Mouse (Mus musculus) embryonic facial prominence, embryonic 10.5 days (tissue): Measurements from ENCODE around the gene Sdccag8. TPM values are rescaled to one million over a fixed set of nuclear protein-coding genes. Genes with fewer than 3 reads are reported as not detected.

Experiments
- DNase-seq: peaks from one replicate; pipeline ENCODE4 v3.0.0-alpha.2; 2017; ENCODE audit warnings: low spot score
- H3K27ac ChIP-seq: fragments of 300-500 bp; sonication (generic); replicated peaks from 2 replicates; pipeline ENCODE4 v1.5.1; 2016; ENCODE audit warnings: mild to moderate bottlenecking
- H3K27me3 ChIP-seq: fragments of 300-500 bp; sonication (generic); replicated peaks from 2 replicates; pipeline ENCODE4 v1.6.1; 2016; ENCODE audit warnings: low read depth, mild to moderate bottlenecking; ENCODE audit not compliant: poor library complexity, severe bottlenecking
- H3K36me3 ChIP-seq: fragments of 300-500 bp; sonication (generic); replicated peaks from 2 replicates; pipeline ENCODE4 v1.6.1; 2016; ENCODE audit warnings: mild to moderate bottlenecking, moderate library complexity
- H3K4me1 ChIP-seq: fragments of 300-500 bp; sonication (generic); 2 replicates; pipeline ENCODE4 v1.6.1; 2016
- H3K4me3 ChIP-seq: fragments of 300-500 bp; sonication (generic); 2 replicates; pipeline ENCODE4 v1.5.1; 2016; ENCODE audit warnings: mild to moderate bottlenecking, moderate library complexity
- H3K9me3 ChIP-seq: fragments of 300-500 bp; sonication (generic); 2 replicates; pipeline ENCODE4 v1.6.1; 2016; ENCODE audit warnings: mild to moderate bottlenecking
- WGBS: fragments of 180-500 bp; shearing (Covaris S2); methylation state at CpG from one replicate; pipeline ENCODE4 v1.1.7; 2016; 5-methylcytosine and 5-hydroxymethylcytosine counted together
- polyA plus RNA-seq: library from polyadenylated mRNA; unstranded; fragments of >200 nt; fragmentation: Nextera tagmentation; extraction: Ambion mirVana; gene quantifications from 2 replicates; pipeline ENCODE4 v1.2.1, GENCODE M21; 2016

The Sdccag8 gene
- polyA plus RNA-seq, 1 experiment from 2014 or later, result 14.6 TPM

- peaks cover 9% of the 10 kb centered on the region; the same call in 1 of the 2 replicates for H3K9me3 ChIP-seq
- 90% methylated on average over 9 of the region's 9 CpGs for WGBS
- no peak for DNase-seq
Observed at GRCm38 (mm10) chr1:176852813-176853590, 38.5 kb downstream of the Sdccag8 start.

DNA sequence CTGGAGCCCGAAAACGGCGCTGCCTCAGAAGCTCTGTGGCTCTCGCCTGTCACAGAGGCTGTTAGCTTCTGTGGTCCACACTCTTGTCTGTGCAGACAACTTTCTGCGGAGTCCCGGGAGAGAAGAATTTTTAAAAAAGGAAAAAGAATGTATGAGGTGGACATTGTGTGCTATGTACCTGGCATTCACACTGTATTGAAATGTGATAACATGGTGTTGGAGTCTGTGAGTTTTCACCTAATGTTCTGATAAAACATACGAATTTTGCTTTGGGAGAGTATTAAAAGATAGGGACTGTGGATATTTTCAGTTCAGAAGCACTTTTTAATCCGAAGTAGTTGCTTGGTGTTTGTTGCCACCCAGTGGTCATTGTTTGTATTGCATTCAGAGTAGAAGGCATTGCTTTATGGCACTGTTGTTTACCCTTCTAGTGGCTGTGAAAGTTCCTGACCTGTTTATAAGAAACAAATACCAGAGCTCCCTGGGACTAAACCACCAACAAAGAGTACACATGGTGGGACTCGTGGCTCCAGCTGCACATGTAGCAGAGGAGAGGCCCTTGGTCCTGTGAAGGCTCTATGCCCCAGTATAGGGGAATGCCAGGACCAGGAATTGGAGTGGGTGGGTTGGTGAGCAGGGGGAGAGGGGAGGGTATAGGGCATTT, 47.7 kb downstream of the Sdccag8 start:
- Histone ChIP-seq H3K4me3 (no peak overlapping the region), H3K9me3 (no peaks in the 10 kb centered on the region), H3K27ac (no peak overlapping the region), H3K36me3 (no peaks in the 10 kb centered on the region), H3K4me1 (peaks cover 6% of the 10 kb centered on the region; the same call in 1 of the 2 replicates), H3K27me3 (no peaks in the 10 kb centered on the region)
- peak; percentile 42 for DNase-seq
- WGBS, result 63% methylated on average over 9 of the region's 9 CpGs

More at GRCm38 (mm10) chr1:176852813-176853590, 38.5 kb downstream of the Sdccag8 start:
- no peaks in the 10 kb centered on the region for H3K27me3 ChIP-seq
- H3K4me3 ChIP-seq, result no peak overlapping the region
- H3K36me3 ChIP-seq, result peaks cover 32% of the 10 kb centered on the region
- H3K4me1 ChIP-seq, result peaks cover 6% of the 10 kb centered on the region
- no peak overlapping the region for H3K27ac ChIP-seq

- Histone ChIP-seq H3K4me1 (peaks cover 16% of the 10 kb centered on the region; the same call in 1 of the 2 replicates), H3K4me3 (no peak overlapping the region), H3K27me3 (no peaks in the 10 kb centered on the region), H3K36me3 (0 out of 2 replicates have a peak, but pooled peaks cover 2% of the 10 kb centered on the region), H3K9me3 (no peaks in the 10 kb centered on the region), H3K27ac (no peak overlapping the region)
- 92% methylated on average over 11 of the region's 11 CpGs for WGBS
- DNase-seq, result no peak
Observed at GRCm38 (mm10) chr1:176870501-176870900, 56.0 kb downstream of the Sdccag8 start.

DNA sequence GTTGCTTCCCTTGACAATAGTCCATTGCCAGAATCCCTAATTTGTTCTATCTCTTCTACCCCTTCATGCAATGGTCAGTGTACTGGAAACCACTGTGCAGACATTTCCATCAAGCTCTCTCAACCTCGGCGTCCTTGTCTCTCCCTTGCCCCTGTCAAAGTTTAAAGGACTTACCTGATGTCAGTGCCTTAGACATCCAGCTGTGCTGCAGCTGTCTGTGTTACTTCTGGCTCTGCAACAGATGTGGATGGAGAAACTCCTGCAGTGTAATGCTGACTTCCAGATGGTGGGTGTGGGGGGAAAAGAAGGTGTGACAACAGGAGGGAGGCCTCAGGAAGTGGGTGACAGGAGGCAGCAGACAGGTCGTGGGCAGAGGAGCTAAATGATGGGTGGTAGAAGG, 57.5 kb downstream of the Sdccag8 start:
- no peaks in the 10 kb centered on the region for H3K27me3 ChIP-seq
- H3K27ac ChIP-seq, result no peak overlapping the region
- peaks cover 9% of the 10 kb centered on the region; the same call in 1 of the 2 replicates for H3K4me1 ChIP-seq
- no peaks in the 10 kb centered on the region for H3K9me3 ChIP-seq
- DNase-seq, result no peak
- WGBS, result 51% methylated on average over 3 of the region's 3 CpGs
- no peak overlapping the region for H3K4me3 ChIP-seq
- 0 out of 2 replicates have a peak, but pooled peaks cover 2% of the 10 kb centered on the region for H3K36me3 ChIP-seq

- H3K36me3 ChIP-seq, result 0 out of 2 replicates have a peak, but pooled peaks cover 2% of the 10 kb centered on the region
- 82% methylated on average over 9 of the region's 9 CpGs for WGBS
- no peak overlapping the region for H3K4me3 ChIP-seq
- H3K27me3 ChIP-seq, result no peaks in the 10 kb centered on the region
- peaks cover 9% of the 10 kb centered on the region; the same call in 1 of the 2 replicates for H3K4me1 ChIP-seq
- no peak for DNase-seq
- no peak overlapping the region for H3K27ac ChIP-seq
- H3K9me3 ChIP-seq, result no peaks in the 10 kb centered on the region
Observed at GRCm38 (mm10) chr1:176873463-176873862, 59.0 kb downstream of the Sdccag8 start.

- Histone ChIP-seq H3K4me1 (peaks cover 9% of the 10 kb centered on the region; the same call in 1 of the 2 replicates), H3K27me3 (no peaks in the 10 kb centered on the region), H3K4me3 (no peak overlapping the region), H3K9me3 (no peaks in the 10 kb centered on the region), H3K27ac (no peak overlapping the region), H3K36me3 (0 out of 2 replicates have a peak, but pooled peaks cover 2% of the 10 kb centered on the region)
- no peak for DNase-seq
Observed at GRCm38 (mm10) chr1:176874155-176874554, 59.7 kb downstream of the Sdccag8 start.

DNA sequence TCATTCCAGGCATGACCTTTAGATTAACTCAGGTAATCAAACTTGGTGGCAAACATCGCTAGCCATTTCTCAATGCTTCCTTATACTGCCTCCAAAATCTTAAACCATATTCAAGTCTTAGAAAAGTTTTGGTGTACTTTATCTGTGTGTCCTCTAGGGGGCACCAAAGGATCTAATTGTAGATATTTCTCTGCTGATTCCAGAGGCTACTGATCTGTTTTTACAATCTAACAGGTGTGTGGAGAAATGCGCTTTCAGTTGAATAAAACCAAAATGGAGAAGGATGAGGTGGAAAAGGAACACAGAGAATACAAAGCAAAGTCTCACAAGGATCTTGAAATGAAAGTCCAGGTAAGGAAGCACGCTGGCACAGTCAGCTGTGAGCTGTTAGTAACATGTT, 63.3 kb downstream of the Sdccag8 start:
- DNase-seq, result no peak
- Histone ChIP-seq H3K4me1 (peaks cover 21% of the 10 kb centered on the region), H3K4me3 (no peak overlapping the region), H3K27ac (no peak overlapping the region), H3K27me3 (no peaks in the 10 kb centered on the region), H3K9me3 (no peaks in the 10 kb centered on the region), H3K36me3 (no peaks in the 10 kb centered on the region)
- 41% methylated on average over 3 of the region's 3 CpGs for WGBS

DNA sequence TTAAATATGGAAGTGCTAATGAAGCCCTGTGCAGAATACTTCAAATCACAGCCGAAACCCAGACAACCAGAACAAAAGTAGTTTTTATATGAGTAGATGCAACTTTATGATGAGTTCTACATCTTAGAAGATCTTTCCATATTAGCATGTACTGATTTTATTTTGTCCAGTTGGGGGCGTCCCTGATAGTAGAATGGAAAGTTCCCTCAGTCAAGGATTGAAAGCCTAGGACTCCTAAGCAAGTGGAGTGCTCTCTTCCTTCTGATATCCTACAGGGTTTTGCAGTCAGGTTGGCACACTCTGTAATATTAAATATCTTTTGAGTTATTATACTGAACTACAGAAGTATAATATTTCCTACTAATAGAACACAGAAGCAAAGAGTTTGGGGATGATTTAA, 64.5 kb downstream of the Sdccag8 start:
- WGBS, result 61% methylated on average over 2 of the region's 2 CpGs
- H3K4me1 ChIP-seq, result peaks cover 21% of the 10 kb centered on the region
- DNase-seq, result no peak

DNA sequence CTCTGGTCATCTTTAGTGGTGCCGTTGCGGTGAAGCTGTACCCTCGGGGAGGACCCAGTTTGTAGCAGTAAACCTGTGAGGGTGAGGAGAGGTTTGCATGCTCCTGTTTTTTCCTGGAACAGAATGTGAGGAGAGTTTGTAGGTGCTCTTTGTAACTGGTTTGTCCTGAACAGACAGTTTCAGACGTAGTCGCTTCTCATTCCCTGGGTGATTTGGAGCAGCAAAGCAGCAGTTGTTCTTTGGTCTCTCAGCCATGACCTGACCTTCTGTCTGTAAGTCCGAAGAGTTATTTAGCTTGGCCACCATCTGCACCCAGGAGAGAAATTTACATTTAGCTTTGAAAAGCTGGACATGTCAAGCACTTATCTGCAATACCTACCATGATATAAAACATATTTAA, 65.2 kb downstream of the Sdccag8 start:
- DNase-seq, result no peak
- Histone ChIP-seq H3K9me3 (no peaks in the 10 kb centered on the region), H3K27ac (peak overlapping the region; percentile 51), H3K27me3 (no peaks in the 10 kb centered on the region), H3K4me3 (no peak overlapping the region), H3K36me3 (no peaks in the 10 kb centered on the region), H3K4me1 (peaks cover 17% of the 10 kb centered on the region)
- WGBS, result 39% methylated on average over 6 of the region's 6 CpGs

More for the DNA sequence above, 64.5 kb downstream of the Sdccag8 start:
- Histone ChIP-seq H3K4me3 (no peak overlapping the region), H3K27me3 (no peaks in the 10 kb centered on the region), H3K27ac (no peak overlapping the region), H3K36me3 (no peaks in the 10 kb centered on the region), H3K9me3 (no peaks in the 10 kb centered on the region)

- Histone ChIP-seq H3K27ac (no peak overlapping the region), H3K36me3 (no peaks in the 10 kb centered on the region), H3K4me1 (peaks cover 17% of the 10 kb centered on the region), H3K4me3 (no peak overlapping the region), H3K9me3 (no peaks in the 10 kb centered on the region), H3K27me3 (no peaks in the 10 kb centered on the region)
- no peak for DNase-seq
- WGBS, result 20% methylated on average over 5 of the region's 5 CpGs
Observed at GRCm38 (mm10) chr1:176880101-176880500, 65.6 kb downstream of the Sdccag8 start.

DNA sequence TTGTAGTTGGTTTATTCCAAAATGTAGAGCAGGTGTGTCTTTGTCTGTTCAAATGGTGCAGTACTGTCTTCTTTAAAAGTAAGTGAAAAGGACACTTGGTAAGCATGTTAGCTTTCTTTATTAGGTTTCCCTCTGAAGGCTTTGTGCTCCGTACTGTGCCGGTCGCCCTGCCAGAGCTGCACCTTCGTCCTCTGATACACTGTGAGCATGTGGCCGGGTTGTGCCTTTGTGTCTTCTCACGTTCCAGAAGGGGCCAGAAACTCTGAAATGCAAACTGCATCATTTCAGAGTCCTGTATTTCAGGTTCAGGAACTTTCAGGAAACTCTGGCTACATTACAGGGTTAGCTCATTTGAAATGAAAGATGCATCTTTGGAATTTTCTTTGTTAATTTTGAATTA, 66.5 kb downstream of the Sdccag8 start:
- H3K36me3 ChIP-seq, result no peaks in the 10 kb centered on the region
- peak overlapping the region; percentile 48; the same call in 1 of the 2 replicates for H3K27ac ChIP-seq
- DNase-seq, result no peak
- WGBS, result 55% methylated on average over 6 of the region's 6 CpGs
- peaks cover 17% of the 10 kb centered on the region for H3K4me1 ChIP-seq
- no peaks in the 10 kb centered on the region for H3K9me3 ChIP-seq
- H3K27me3 ChIP-seq, result no peaks in the 10 kb centered on the region
- no peak overlapping the region for H3K4me3 ChIP-seq

GRCm38 (mm10) chr1:176885207-176885933, 70.9 kb downstream of the Sdccag8 start:
- WGBS, result 87% methylated on average over 17 of the region's 17 CpGs
- H3K4me3 ChIP-seq, result no peak overlapping the region
- H3K36me3 ChIP-seq, result no peaks in the 10 kb centered on the region
- DNase-seq, result no peak
- H3K27ac ChIP-seq, result no peak overlapping the region
- 0 out of 2 replicates have a peak, but pooled peaks cover 6% of the 10 kb centered on the region for H3K4me1 ChIP-seq
- no peaks in the 10 kb centered on the region for H3K27me3 ChIP-seq
- H3K9me3 ChIP-seq, result no peaks in the 10 kb centered on the region
